Mouse (Mus musculus) lung, embryonic 16.5 days (tissue): Measurements from ENCODE around the gene Htra3. TPM values are rescaled to one million over a fixed set of nuclear protein-coding genes. Genes with fewer than 3 reads are reported as not detected.

Source experiments
- ATAC-seq: fragments of 200-750 bp; cut with Nextera tagmentation; 2 replicates; pipeline ENCODE4 v1.8.0; 2017; ENCODE audit warnings: low read depth, mild to moderate bottlenecking, moderate library complexity
- H3K27ac ChIP-seq: fragments of 300-500 bp; sonication (generic); 2 replicates; pipeline ENCODE4 v1.5.1; 2014; ENCODE audit warnings: mild to moderate bottlenecking, control low read depth, low read length
- H3K27me3 ChIP-seq: fragments of 300-500 bp; sonication (generic); 2 replicates; pipeline ENCODE4 v1.6.1; 2014; ENCODE audit warnings: low read depth, low read length, mixed read lengths; ENCODE audit not compliant: control insufficient read depth, insufficient read depth
- H3K36me3 ChIP-seq: fragments of 300-500 bp; sonication (generic); 2 replicates; pipeline ENCODE4 v1.6.1; 2014; ENCODE audit warnings: low read length; ENCODE audit not compliant: control insufficient read depth, insufficient read depth
- H3K4me1 ChIP-seq: fragments of 300-500 bp; sonication (generic); replicated peaks from 2 replicates; pipeline ENCODE4 v1.6.1; 2014; ENCODE audit warnings: low read length, mixed read lengths; ENCODE audit not compliant: control insufficient read depth, insufficient read depth
- H3K4me2 ChIP-seq: fragments of 300-500 bp; sonication (generic); 2 replicates; pipeline ENCODE4 v1.6.1; 2014; ENCODE audit warnings: low read depth, low read length, control low read depth
- H3K4me3 ChIP-seq: fragments of 300-500 bp; sonication (generic); 2 replicates; pipeline ENCODE4 v1.5.1; 2014; ENCODE audit warnings: mild to moderate bottlenecking, low read length, control low read depth
- H3K9ac ChIP-seq: fragments of 300-500 bp; sonication (generic); 2 replicates; pipeline ENCODE4 v1.6.1; 2014; ENCODE audit warnings: low read length, control low read depth
- H3K9me3 ChIP-seq: fragments of 300-500 bp; sonication (generic); 2 replicates; pipeline ENCODE4 v1.6.1; 2016; ENCODE audit warnings: low read length; ENCODE audit not compliant: control insufficient read depth
- WGBS: fragments of 180-500 bp; shearing (Covaris S2); extraction: QIAGEN DNeasy Blood & Tissue Kit; methylation state at CpG from one replicate; pipeline ENCODE4 v1.1.7; 2014; 5-methylcytosine and 5-hydroxymethylcytosine counted together
- polyA plus RNA-seq: library from polyadenylated mRNA; unstranded; fragments of >200 nt; fragmentation: Nextera tagmentation; extraction: Ambion mirVana; gene quantifications from 2 replicates; pipeline ENCODE4 v1.2.1, GENCODE M21; 2015

Gene Htra3
- polyA plus RNA-seq, 1 experiment from 2014 or later, result 36.9 TPM

DNA sequence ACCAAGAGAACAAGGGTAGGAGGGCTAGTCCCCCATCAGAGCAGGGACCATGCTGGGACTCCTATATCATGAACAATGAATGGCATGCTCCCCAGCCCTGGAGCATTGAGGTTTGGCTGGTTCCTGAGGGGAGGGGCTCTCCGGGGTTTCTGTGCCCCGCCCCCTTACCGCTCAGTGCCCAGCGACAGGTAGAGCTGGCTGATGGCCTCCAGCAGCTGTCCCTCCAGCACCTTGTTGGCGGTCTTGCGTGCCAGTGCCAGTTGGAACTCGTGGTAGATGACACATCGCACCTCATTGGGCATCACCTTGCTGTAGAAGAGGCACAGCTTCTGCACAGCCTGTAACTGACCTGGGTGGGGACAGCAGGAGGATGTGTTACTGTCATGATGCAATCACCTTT is 23.6 kb upstream of the Htra3 start:
- Histone ChIP-seq H3K36me3 (no peaks in the 10 kb centered on the region), H3K27me3 (no peaks in the 10 kb centered on the region), H3K27ac (no peak overlapping the region), H3K4me2 (no peak overlapping the region), H3K4me3 (no peak overlapping the region), H3K4me1 (no peaks in the 10 kb centered on the region), H3K9ac (no peak overlapping the region), H3K9me3 (no peaks in the 10 kb centered on the region)
- no peak for ATAC-seq
- WGBS, result 77% methylated on average over 8 of the region's 8 CpGs

DNA sequence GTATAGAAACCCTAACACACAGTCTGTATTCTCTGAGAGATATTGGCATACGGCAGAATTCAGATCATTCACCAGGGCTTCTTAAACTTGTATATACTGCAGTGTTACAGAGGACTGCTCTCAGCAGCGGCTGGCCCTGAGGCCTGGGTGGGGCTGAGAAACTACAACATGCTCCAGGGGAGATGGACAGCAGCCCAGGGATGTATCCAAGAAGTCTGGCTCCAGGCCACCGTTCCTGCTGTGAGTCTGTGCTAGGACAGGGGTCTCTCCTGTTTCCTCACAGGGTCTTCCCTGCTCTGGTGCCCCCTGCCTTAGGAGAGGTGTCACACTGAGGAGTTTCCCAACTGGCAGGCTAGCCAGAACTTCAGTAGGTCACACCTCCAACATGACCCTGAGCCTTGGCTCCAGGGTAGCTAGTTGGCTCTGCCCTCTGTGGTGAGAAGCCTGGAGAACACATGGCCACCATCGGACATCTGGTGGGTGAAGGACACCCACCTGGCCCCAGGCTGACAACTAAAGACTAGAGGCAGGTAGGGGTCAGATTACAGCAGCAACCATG is 23.1 kb upstream of the Htra3 start:
- H3K9ac ChIP-seq, result no peak overlapping the region
- no peaks in the 10 kb centered on the region for H3K36me3 ChIP-seq
- H3K27ac ChIP-seq, result no peak overlapping the region
- no peaks in the 10 kb centered on the region for H3K27me3 ChIP-seq
- no peaks in the 10 kb centered on the region for H3K4me1 ChIP-seq
- no peak overlapping the region for H3K4me2 ChIP-seq
- 67% methylated on average over 4 of the region's 4 CpGs for WGBS
- ATAC-seq, result 0 out of 2 replicates have a peak, but pooled peaks have one; percentile 10
- H3K9me3 ChIP-seq, result no peaks in the 10 kb centered on the region
- H3K4me3 ChIP-seq, result no peak overlapping the region

DNA sequence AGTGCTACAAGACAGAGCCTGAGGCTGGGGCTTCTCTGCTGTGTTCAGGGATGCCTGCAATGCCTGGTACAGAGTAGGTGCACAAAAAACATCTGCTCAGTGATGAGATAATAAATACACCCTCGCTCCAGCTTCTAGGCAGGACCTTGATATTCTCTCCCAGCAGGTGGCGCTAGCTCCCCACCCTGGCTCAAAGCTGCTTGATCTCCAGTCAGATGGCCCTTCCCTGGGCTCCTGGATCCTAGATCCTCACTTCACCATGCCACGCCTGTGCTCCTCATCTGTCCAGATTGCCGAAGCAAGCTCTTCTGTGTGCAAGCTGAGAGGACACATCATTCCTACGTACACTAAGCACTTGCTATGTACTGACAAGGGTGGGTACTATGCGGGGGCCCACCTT is 21.5 kb upstream of the Htra3 start:
- Histone ChIP-seq H3K4me2 (no peak overlapping the region), H3K9me3 (no peaks in the 10 kb centered on the region), H3K27ac (no peak overlapping the region), H3K4me3 (no peak overlapping the region), H3K9ac (no peak overlapping the region), H3K27me3 (no peaks in the 10 kb centered on the region), H3K4me1 (no peaks in the 10 kb centered on the region), H3K36me3 (no peaks in the 10 kb centered on the region)
- ATAC-seq, result no peak
- WGBS, result 36% methylated on average over 6 of the region's 6 CpGs

DNA sequence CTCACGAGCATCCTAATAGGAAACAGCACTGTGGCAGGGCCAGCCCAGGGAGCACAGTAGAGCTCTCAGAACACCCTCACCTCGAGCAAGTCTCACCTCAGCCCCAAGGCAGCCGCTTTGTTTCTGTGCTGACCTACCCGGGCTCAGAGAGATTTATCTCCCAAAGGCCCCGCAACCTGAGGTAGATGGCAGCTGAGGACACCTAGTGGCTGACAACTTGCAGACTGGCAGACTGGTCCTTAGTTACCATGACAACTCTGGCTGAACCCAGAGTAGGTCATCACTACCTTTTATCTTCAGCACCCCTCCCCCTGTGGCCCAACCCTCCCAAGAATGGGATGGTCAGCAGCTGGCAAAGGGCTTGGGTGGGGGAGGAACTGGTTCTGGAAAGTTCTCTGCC is 16.2 kb upstream of the Htra3 start:
- Histone ChIP-seq H3K4me2 (no peak overlapping the region), H3K27me3 (no peaks in the 10 kb centered on the region; the same call in 1 of the 2 replicates), H3K9ac (no peak overlapping the region), H3K4me1 (peaks cover 9% of the 10 kb centered on the region), H3K4me3 (no peak overlapping the region), H3K9me3 (no peaks in the 10 kb centered on the region), H3K36me3 (no peaks in the 10 kb centered on the region), H3K27ac (no peak overlapping the region)
- WGBS, result 25% methylated on average over 5 of the region's 5 CpGs
- no peak for ATAC-seq

DNA sequence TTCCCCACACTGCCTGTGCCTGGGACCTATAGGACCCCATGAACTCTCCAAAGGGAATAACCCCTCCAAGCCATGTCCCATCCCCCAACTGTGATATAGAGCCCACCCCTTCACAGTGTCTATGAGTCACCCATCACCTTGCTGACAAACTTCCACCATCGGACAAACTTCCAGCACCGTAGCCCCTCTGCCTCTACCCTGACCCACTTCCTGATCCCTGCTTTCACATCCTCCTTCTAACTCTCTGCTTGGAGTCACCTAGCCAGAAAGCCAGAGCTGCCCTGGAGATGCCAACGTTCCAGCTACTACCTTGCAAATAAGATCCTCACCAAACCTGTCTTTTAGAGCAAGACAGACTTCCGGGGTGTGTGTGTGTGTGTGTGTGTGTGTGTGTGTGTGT is 14.1 kb upstream of the Htra3 start:
- WGBS, result 54% methylated on average over 4 of the region's 4 CpGs
- no peaks in the 10 kb centered on the region; the same call in 1 of the 2 replicates for H3K27me3 ChIP-seq
- no peak overlapping the region for H3K4me3 ChIP-seq
- ATAC-seq, result no peak
- H3K9me3 ChIP-seq, result no peaks in the 10 kb centered on the region
- H3K4me2 ChIP-seq, result no peak overlapping the region
- H3K9ac ChIP-seq, result no peak overlapping the region
- H3K36me3 ChIP-seq, result no peaks in the 10 kb centered on the region
- H3K27ac ChIP-seq, result no peak overlapping the region
- H3K4me1 ChIP-seq, result peaks cover 24% of the 10 kb centered on the region

DNA sequence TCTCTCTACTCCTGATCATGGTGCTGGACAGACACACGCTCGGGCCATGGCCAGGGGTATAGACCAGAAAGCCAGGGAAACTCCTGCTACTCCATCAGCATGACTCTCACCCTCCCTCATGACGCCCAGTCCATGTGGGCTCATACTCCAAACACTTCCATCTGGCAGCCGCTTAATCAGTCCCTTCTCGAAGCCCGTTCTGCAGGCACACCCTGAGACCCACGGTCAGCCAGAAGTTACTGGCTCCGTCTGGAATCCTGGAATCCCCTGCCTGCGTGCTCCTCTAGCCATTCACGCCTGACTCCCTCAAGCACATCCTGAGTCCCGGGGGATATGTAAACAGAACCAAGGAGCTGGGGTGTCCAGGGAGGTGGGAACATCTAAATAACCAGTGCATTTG is 11.7 kb upstream of the Htra3 start:
- no peaks in the 10 kb centered on the region; the same call in 1 of the 2 replicates for H3K27me3 ChIP-seq
- no peak overlapping the region for H3K4me2 ChIP-seq
- H3K9ac ChIP-seq, result no peak overlapping the region; the same call in 1 of the 2 replicates
- H3K36me3 ChIP-seq, result no peaks in the 10 kb centered on the region
- 19% methylated on average over 11 of the region's 11 CpGs for WGBS
- peak; percentile 29 for ATAC-seq
- peaks cover 34% of the 10 kb centered on the region for H3K4me1 ChIP-seq
- H3K9me3 ChIP-seq, result no peaks in the 10 kb centered on the region
- 0 out of 2 replicates have a peak overlapping the region, but pooled peaks have one; percentile 31 for H3K27ac ChIP-seq
- H3K4me3 ChIP-seq, result no peak overlapping the region

DNA sequence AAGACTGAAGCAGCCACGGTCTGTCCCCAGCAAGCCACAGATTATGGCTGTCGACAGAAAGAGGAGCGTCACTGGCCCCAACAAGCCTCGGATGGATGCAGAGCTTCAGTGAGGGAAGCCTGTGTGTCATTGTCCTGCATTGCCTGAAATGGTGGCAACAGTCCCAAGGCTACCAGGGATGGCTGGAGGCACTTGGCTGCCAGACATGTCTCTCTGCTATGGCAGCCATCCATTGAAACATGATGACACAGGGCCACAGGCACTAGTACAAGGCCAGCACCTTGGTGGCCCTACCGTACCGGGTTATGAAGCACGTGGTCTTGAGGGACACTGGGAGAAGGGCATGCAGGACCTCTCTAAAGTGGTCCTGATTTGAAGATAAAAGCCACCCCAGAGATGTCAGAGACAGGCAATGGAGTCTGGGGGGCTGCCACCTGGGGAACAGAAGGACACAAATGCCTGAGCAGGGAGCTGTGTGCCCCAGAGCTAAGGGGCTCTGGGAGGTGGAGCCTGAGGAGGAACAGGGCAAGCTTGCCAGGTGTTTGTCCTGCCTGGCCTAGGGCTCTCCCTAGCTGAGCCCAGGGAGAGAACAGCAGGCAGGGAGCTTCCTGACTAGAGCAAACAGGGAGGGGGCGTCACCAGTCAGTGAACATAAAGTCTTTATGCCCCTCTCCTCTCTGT is 11.0 kb upstream of the Htra3 start:
- Histone ChIP-seq H3K27me3 (no peaks in the 10 kb centered on the region; the same call in 1 of the 2 replicates), H3K9me3 (no peaks in the 10 kb centered on the region), H3K36me3 (no peaks in the 10 kb centered on the region), H3K4me1 (peaks cover 34% of the 10 kb centered on the region), H3K27ac (no peak overlapping the region), H3K9ac (no peak overlapping the region), H3K4me2 (no peak overlapping the region), H3K4me3 (no peak overlapping the region)
- no peak for ATAC-seq
- WGBS, result 68% methylated on average over 8 of the region's 8 CpGs

DNA sequence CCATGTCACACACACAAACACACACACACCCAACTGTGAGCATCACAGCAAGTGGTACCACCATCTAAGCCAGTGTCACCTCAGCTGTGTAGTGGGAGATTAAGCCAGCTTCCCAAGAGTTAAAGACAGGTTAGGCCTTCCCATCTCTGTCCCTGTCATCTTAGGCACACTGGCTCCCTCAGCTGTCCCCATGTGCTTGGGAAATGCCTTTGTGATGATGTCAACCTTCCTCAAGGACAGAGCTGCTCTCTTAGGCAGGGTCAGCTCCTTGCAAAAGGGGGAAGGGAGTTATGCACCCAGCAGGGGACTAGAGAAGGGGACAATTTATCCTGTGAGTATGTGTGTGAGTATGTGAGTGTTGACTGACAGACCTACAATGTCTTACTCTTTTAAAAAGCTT is 9.8 kb upstream of the Htra3 start:
- H3K4me1 ChIP-seq, result peaks cover 34% of the 10 kb centered on the region

DNA sequence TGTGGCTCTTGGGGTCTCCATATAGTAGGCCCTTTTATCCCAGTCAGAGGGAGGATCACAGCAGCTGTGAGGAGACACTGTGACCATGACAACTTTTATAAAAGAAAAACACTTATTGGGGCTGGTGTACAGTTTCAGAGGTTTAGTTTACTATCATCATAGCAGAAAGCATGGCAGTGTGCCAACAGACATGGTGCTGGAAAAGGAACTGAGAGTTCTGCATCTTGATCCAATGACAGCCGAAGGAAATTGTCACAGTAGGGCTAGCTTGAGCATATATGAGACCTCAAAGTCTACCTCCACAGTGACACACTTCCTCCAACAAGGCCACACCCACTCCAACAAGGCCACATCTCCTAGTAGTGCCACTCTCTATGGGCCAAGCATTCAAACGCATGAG is 9.3 kb upstream of the Htra3 start:
- Histone ChIP-seq H3K9ac (no peak overlapping the region), H3K4me2 (no peak overlapping the region), H3K27ac (0 out of 2 replicates have a peak overlapping the region, but pooled peaks have one; percentile 21), H3K36me3 (no peaks in the 10 kb centered on the region), H3K4me1 (peaks cover 34% of the 10 kb centered on the region), H3K27me3 (no peaks in the 10 kb centered on the region; the same call in 1 of the 2 replicates), H3K4me3 (no peak overlapping the region), H3K9me3 (no peaks in the 10 kb centered on the region)
- ATAC-seq, result 0 out of 2 replicates have a peak, but pooled peaks have one; percentile 4
- 45% methylated on average over 2 of the region's 2 CpGs for WGBS

More for the DNA sequence above, 9.8 kb upstream of the Htra3 start:
- no peaks in the 10 kb centered on the region; the same call in 1 of the 2 replicates for H3K27me3 ChIP-seq
- ATAC-seq, result 0 out of 2 replicates have a peak, but pooled peaks have one; percentile 39
- no peak overlapping the region for H3K9ac ChIP-seq
- H3K4me3 ChIP-seq, result no peak overlapping the region
- no peaks in the 10 kb centered on the region for H3K9me3 ChIP-seq
- H3K27ac ChIP-seq, result no peak overlapping the region
- no peaks in the 10 kb centered on the region for H3K36me3 ChIP-seq
- no peak overlapping the region for H3K4me2 ChIP-seq
